Mouse (Mus musculus) G1E (cell line): Measurements from ENCODE around the gene Tpgs1. TPM values are rescaled to one million over a fixed set of nuclear protein-coding genes. Genes with fewer than 3 reads are reported as not detected.
A peak's percentile ranks its signal among the peaks of the same experiment; 100 is the strongest.

Experiments
- ATAC-seq: 2 replicates; pipeline ENCODE4 v1.8.0; 2016; ENCODE audit warnings: mild to moderate bottlenecking; ENCODE audit not compliant: insufficient number of reproducible peaks, poor library complexity, low FRiP score, severe bottlenecking; ENCODE audit errors: extremely low read depth
- DNase-seq: peaks from one replicate; pipeline ENCODE4 v3.0.0; 2012; ENCODE audit warnings: low spot score
- H3K27me3 ChIP-seq: 2 replicates; pipeline ENCODE4 v1.6.1; 2012; ENCODE audit warnings: mild to moderate bottlenecking, low read length, inconsistent platforms; ENCODE audit not compliant: insufficient read depth
- H3K36me3 ChIP-seq: replicated peaks from 2 replicates; pipeline ENCODE3; 2012; ENCODE audit warnings: mild to moderate bottlenecking, inconsistent platforms
- H3K4me1 ChIP-seq: 2 replicates; pipeline ENCODE4 v1.6.1; 2012; ENCODE audit warnings: low read depth, low read length, inconsistent platforms, mixed read lengths; ENCODE audit not compliant: insufficient read depth
- H3K4me3 ChIP-seq: 2 replicates; pipeline ENCODE4 v1.5.1; 2012; ENCODE audit warnings: low read depth, mild to moderate bottlenecking, inconsistent platforms, low read length, moderate library complexity, mixed read lengths
- H3K9me3 ChIP-seq: replicated peaks from 2 replicates; pipeline ENCODE4 v1.6.1; 2012; ENCODE audit warnings: inconsistent platforms
- CTCF ChIP-seq: IDR thresholded peaks from 2 replicates; pipeline ENCODE4 v1.5.1; 2012; ENCODE audit warnings: low read depth, low read length, inconsistent platforms, mixed read lengths
- GATA1 ChIP-seq: IDR thresholded peaks from 2 replicates; pipeline ENCODE4 v1.6.1; 2012; ENCODE audit warnings: borderline replicate concordance, low read length, inconsistent platforms, mixed read lengths
- GATA2 ChIP-seq: IDR thresholded peaks from 2 replicates; pipeline ENCODE4 v1.6.1; 2012; ENCODE audit warnings: low read depth, low read length, inconsistent platforms, borderline replicate concordance
- POLR2AphosphoS5 ChIP-seq: IDR thresholded peaks from 2 replicates; pipeline ENCODE4 v1.6.1; 2012; ENCODE audit warnings: low read depth, low read length, inconsistent platforms; ENCODE audit not compliant: insufficient replicate concordance
- TAL1 ChIP-seq: conservative IDR thresholded peaks from 2 replicates; pipeline ENCODE4 v1.6.1; 2012; ENCODE audit warnings: low read depth, low read length, inconsistent platforms, mixed read lengths
- polyA plus RNA-seq: library from polyadenylated mRNA; stranded (reverse); fragments of >175 nt; gene quantifications from 2 replicates; pipeline ENCODE4 v1.2.3, GENCODE M21; 2012
- total RNA-seq, 2 experiments: library from RNA; stranded (forward) in 1 of 2; stranded (reverse) in 1 of 2; fragments of 200-1000 nt in 1 of 2; fragments of >200 nt in 1 of 2; fragmentation: Nextera tagmentation in 1 of 2; gene quantifications; 2 replicates each; pipeline ENCODE4 v1.2.3; 2014 to 2017

The Tpgs1 gene
- total and polyA plus RNA-seq, 3 experiments, result 11.6 to 78.0 (median 20.2) TPM

DNA sequence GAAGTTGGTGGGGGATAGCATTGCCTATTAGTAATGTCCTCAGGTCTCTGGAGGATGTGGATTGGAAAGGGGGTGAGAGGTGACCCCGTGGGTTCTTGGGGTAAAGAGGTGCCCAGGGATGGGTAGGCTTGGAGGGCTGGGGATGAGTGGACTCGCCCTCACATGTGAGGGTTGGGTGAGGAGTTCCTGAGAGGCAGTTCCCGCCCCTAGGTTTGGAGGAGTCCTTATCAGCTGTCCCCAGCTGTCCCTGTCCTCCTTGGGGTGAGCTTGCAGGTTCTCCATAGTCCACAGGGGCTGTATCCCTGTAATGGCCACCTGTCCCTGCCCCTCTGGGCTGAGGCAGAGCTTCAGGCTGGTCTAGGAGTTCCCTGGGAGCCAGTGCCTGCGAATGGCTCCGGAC is 36.8 kb downstream of the Tpgs1 start:
- Histone ChIP-seq H3K4me3 (peak overlapping the region; percentile 84), H3K36me3 (peaks cover 61% of the 10 kb centered on the region), H3K27me3 (no peaks in the 10 kb centered on the region), H3K4me1 (peaks cover 70% of the 10 kb centered on the region), H3K9me3 (no peaks in the 10 kb centered on the region)
- ATAC-seq, result peak; percentile 87
- peak; percentile 98 for TF ChIP-seq TAL1
- TF ChIP-seq POLR2AphosphoS5, result no peak
- peak; percentile 88 for DNase-seq

DNA sequence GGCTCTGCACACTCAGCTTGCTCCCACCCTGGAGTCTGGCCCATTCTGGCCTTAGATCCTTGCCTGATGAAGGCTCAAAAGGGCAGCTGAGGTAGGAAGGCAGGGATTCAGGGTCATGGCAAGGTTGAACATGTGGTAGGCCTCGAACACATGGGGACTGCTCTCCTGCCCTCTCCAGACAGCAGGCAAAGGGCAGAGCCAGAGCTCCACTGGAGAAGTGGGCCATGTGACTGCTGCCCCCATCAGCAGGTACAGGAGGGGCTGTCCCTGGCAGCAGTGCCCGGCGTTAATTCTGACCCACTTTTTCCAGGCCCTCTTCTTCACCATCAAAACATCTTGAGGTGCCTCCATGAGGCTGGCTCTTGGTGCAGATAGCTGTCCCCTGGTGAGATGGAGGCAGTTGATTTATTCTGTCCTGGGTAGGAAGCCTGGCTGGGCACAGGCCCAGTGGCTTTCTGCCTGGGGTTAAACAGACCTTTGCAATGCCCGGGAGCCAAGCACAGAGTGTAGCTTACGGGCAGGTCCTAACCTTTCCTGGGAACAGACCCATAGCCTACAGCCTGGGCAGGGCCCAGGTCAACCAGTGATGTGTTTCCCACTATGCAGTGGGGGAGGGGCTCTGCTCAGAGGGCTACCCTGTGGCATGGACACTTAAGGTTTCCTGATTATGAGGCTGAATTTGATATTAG is 37.4 kb downstream of the Tpgs1 start:
- TF ChIP-seq CTCF, result no peak
- TF ChIP-seq GATA2, result no peak
- TF ChIP-seq TAL1, result no peak
- no peak for TF ChIP-seq POLR2AphosphoS5
- no peak for TF ChIP-seq GATA1
- H3K4me3 ChIP-seq, result peak overlapping the region; percentile 84
- DNase-seq (no peak), ATAC-seq (no peak)
- peaks cover 72% of the 10 kb centered on the region for H3K4me1 ChIP-seq
- peaks cover 67% of the 10 kb centered on the region for H3K36me3 ChIP-seq
- H3K27me3 ChIP-seq, result no peaks in the 10 kb centered on the region
- H3K9me3 ChIP-seq, result no peaks in the 10 kb centered on the region

DNA sequence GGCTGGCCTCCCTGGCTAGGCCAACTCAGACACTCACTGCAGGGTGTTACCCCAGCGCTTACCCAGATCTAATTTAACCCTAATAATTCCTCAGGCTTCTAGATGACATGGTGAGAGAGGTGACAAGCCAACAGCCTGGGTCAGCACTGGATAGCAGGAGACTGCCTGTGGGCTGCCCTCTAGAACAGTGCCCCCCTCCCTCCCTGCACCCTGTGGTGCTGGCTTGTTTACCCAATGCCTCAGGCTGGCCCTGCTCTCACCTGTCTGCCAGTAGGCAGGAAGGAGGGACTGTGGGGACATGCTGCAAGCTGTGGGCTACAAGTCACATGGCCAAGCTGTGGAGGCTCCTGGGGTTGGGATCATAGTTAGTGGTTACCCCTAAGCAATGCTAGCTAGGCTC is 38.0 kb downstream of the Tpgs1 start:
- ATAC-seq, result no peak
- DNase-seq, result no peak
- Histone ChIP-seq H3K36me3 (peaks cover 73% of the 10 kb centered on the region), H3K27me3 (no peaks in the 10 kb centered on the region), H3K9me3 (no peaks in the 10 kb centered on the region), H3K4me1 (peaks cover 79% of the 10 kb centered on the region), H3K4me3 (peak overlapping the region; percentile 84)
- TF ChIP-seq GATA2 (no peak), POLR2AphosphoS5 (no peak), TAL1 (no peak), GATA1 (no peak), CTCF (no peak)

DNA sequence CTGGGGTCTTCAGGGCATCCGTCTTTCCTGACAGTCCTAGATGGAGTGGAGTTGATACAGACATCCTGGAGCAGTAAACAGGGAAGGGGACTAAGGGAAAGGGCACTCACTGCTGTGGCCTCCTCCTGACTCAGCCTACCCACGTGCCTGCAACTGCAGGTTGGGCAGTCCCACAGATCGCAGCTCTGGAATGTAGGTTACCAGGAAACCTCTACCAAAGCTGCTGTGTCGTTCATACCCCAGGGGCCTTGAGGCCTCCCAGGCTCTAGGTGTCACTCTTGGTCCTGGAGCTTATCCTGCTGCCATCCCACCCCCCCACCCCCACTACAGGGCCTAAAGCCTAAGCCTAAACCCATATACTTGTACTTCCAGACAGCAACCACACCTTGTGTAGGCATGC is 38.6 kb downstream of the Tpgs1 start:
- DNase-seq (no peak), ATAC-seq (no peak)
- no peak for TF ChIP-seq CTCF
- TF ChIP-seq TAL1, result no peak
- no peak for TF ChIP-seq POLR2AphosphoS5
- TF ChIP-seq GATA1, result no peak
- TF ChIP-seq GATA2, result no peak
- H3K27me3 ChIP-seq, result no peaks in the 10 kb centered on the region
- H3K4me1 ChIP-seq, result peaks cover 84% of the 10 kb centered on the region
- H3K36me3 ChIP-seq, result peaks cover 78% of the 10 kb centered on the region
- H3K4me3 ChIP-seq, result peak overlapping the region; percentile 84
- H3K9me3 ChIP-seq, result no peaks in the 10 kb centered on the region

DNA sequence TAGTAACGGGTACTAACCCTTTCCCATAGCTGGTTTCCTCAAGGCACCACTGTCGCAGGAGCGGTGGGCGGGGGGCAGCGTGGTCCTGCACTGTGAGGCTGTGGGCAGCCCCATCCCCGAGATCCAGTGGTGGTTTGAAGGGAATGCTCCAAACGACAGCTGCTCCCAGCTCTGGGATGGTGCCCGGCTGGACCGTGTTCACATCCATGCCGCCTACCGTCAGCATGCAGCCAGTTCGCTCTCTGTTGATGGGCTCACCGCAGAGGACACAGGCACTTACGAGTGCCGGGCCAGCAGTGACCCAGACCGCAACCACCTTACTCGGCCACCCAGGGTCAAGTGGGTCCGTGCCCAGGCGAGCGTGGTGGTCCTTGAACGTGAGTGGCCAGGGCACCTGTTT is 39.5 kb downstream of the Tpgs1 start:
- Histone ChIP-seq H3K4me1 (peaks cover 89% of the 10 kb centered on the region), H3K36me3 (peaks cover 85% of the 10 kb centered on the region), H3K9me3 (no peaks in the 10 kb centered on the region), H3K27me3 (no peaks in the 10 kb centered on the region), H3K4me3 (peak overlapping the region; percentile 66)
- TF ChIP-seq GATA1 (no peak), GATA2 (no peak), TAL1 (no peak), CTCF (no peak), POLR2AphosphoS5 (no peak)
- ATAC-seq (no peak), DNase-seq (no peak)

DNA sequence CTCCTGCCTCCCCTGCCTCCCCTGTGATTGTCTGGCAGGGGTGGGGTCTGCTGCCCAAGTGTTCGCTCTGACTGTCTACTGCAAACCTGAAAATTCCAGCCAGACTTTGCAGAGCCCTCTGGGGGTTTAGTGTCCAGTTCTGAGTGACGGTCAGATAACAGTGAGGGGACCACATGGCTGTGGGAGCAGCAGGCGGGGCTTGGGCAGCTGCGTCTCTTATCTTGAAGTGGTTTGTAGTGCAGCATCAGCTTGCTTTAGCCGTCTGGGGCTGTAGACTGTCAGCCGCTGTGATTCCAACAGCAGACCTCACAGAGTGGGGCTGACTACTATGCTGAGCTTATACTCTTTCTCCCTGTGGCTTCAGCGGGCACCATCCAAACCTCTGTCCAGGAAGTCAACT is 40.1 kb downstream of the Tpgs1 start:
- ATAC-seq (no peak), DNase-seq (no peak)
- H3K36me3 ChIP-seq, result peaks cover 85% of the 10 kb centered on the region
- no peaks in the 10 kb centered on the region for H3K9me3 ChIP-seq
- TF ChIP-seq GATA2, result no peak
- TF ChIP-seq TAL1, result no peak
- peaks cover 84% of the 10 kb centered on the region for H3K4me1 ChIP-seq
- H3K27me3 ChIP-seq, result no peaks in the 10 kb centered on the region
- peak overlapping the region; percentile 66; the same call in 1 of the 2 replicates for H3K4me3 ChIP-seq

DNA sequence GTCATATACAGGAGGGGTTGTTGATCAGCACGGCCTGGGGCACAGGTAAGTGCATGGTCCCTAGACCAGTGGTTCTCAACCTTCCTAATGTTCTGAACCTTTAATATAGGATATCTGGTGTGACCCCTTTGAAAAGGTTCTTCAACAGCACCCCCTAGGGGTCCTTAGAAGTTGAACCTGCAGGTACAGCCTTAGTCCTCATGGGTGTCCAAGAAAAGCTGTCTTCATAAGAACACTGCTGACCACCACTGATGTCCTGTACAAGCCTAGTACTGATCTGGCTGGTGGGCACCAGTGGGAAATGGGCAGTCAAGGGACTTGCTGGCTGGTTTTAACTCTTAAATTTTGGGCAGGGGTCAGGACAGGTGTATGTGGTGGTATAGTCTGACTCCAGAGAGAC is 42.9 kb downstream of the Tpgs1 start:
- DNase-seq (no peak), ATAC-seq (no peak)
- no peak overlapping the region for H3K4me3 ChIP-seq
- TF ChIP-seq CTCF, result peak; percentile 43
- no peak for TF ChIP-seq GATA1
- TF ChIP-seq POLR2AphosphoS5, result no peak
- no peak for TF ChIP-seq TAL1
- TF ChIP-seq GATA2, result no peak
- peaks cover 72% of the 10 kb centered on the region for H3K4me1 ChIP-seq
- H3K9me3 ChIP-seq, result no peaks in the 10 kb centered on the region
- H3K36me3 ChIP-seq, result peaks cover 63% of the 10 kb centered on the region
- peaks cover 20% of the 10 kb centered on the region for H3K27me3 ChIP-seq
